Mouse (Mus musculus) testis, adult 2 months (tissue): ENCODE results near the gene Zfp579.

Experiments
- CTCF ChIP-seq: fragments of 200-500 bp; IDR thresholded peaks from 2 replicates; pipeline ENCODE4 v1.5.1; 2012; ENCODE audit warnings: low read depth, mild to moderate bottlenecking, inconsistent platforms, low read length, moderate library complexity; ENCODE audit not compliant: control insufficient read depth, insufficient read depth, insufficient replicate concordance
- POLR2A ChIP-seq: fragments of 200-500 bp; IDR thresholded peaks from 2 replicates; pipeline ENCODE4 v1.6.1; 2012; ENCODE audit warnings: low read depth, mild to moderate bottlenecking, inconsistent platforms, low read length, moderate library complexity; ENCODE audit not compliant: control insufficient read depth

DNA sequence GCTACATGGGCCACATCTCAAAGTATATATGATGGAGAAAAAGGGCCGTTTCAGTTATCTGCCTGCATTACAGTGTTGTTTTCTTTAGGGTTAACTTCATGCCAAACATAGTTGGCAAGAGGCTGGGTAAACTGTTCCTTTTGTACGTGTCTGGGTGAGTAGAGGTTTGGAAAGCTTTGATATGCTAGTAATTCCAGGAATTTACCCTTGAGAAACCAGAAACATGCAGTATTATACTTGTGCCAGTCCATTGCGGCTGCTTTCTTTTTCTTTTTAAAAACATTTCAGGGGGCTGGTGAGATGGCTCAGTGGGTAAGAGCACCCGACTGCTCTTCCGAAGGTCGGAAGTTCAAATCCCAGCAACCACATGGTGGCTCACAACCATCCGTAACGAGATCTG lies 976 bp upstream of the Zfp579 start:
- TF ChIP-seq CTCF: no peak
- TF ChIP-seq POLR2A: no peak
